Mouse (Mus musculus) intestine, embryonic 14.5 days (tissue): ENCODE results near the gene Mypn. TPM values are rescaled to one million over a fixed set of nuclear protein-coding genes. Genes with fewer than 3 reads are reported as not detected.

Source experiments
- ATAC-seq: fragments of 200-750 bp; cut with Nextera tagmentation; replicated peaks from 2 replicates; pipeline ENCODE4 v1.8.0; 2017; ENCODE audit warnings: low read depth, moderate number of reproducible peaks, moderate TSS enrichment, moderate library complexity; ENCODE audit not compliant: low FRiP score, low TSS enrichment
- DNase-seq: peaks from one replicate; pipeline ENCODE4 v3.0.0-alpha.2; 2018; ENCODE audit warnings: low spot score
- H3K27ac ChIP-seq: fragments of 300-500 bp; sonication (generic); 2 replicates; pipeline ENCODE4 v1.5.1; 2014; ENCODE audit warnings: low read depth, mild to moderate bottlenecking, control low read depth
- H3K27me3 ChIP-seq: fragments of 300-500 bp; sonication (generic); replicated peaks from 2 replicates; pipeline ENCODE4 v1.6.1; 2014; ENCODE audit warnings: low read length, control low read depth; ENCODE audit not compliant: control insufficient read depth, insufficient read depth
- H3K36me3 ChIP-seq: fragments of 300-500 bp; sonication (generic); 2 replicates; pipeline ENCODE4 v1.6.1; 2014; ENCODE audit warnings: low read length, control low read depth; ENCODE audit not compliant: control insufficient read depth, insufficient read depth
- H3K4me1 ChIP-seq: fragments of 300-500 bp; sonication (generic); replicated peaks from 2 replicates; pipeline ENCODE4 v1.6.1; 2014; ENCODE audit warnings: low read length, control low read depth, mixed read lengths; ENCODE audit not compliant: control insufficient read depth, insufficient read depth
- H3K4me2 ChIP-seq: fragments of 300-500 bp; sonication (generic); 2 replicates; pipeline ENCODE4 v1.6.1; 2014; ENCODE audit warnings: low read length
- H3K4me3 ChIP-seq: fragments of 300-500 bp; sonication (generic); 2 replicates; pipeline ENCODE4 v1.5.1; 2014; ENCODE audit warnings: low read depth, low read length, control low read depth, mixed read lengths
- H3K9ac ChIP-seq: fragments of 300-500 bp; sonication (generic); 2 replicates; pipeline ENCODE4 v1.6.1; 2014; ENCODE audit warnings: mild to moderate bottlenecking, low read length
- H3K9me3 ChIP-seq: fragments of 300-500 bp; sonication (generic); 2 replicates; pipeline ENCODE4 v1.6.1; 2016; ENCODE audit warnings: low read length, control low read depth; ENCODE audit not compliant: control insufficient read depth
- WGBS: fragments of 180-500 bp; shearing (Covaris S2); extraction: QIAGEN DNeasy Blood & Tissue Kit; methylation state at CpG from one replicate; pipeline ENCODE4 v1.1.7; 2014; 5-methylcytosine and 5-hydroxymethylcytosine counted together
- polyA plus RNA-seq: library from polyadenylated mRNA; unstranded; fragments of >200 nt; fragmentation: Nextera tagmentation; extraction: Ambion mirVana; gene quantifications from 2 replicates; pipeline ENCODE4 v1.2.1, GENCODE M21; 2014

Gene Mypn
- polyA plus RNA-seq, 1 experiment from 2014 or later: not detected

DNA sequence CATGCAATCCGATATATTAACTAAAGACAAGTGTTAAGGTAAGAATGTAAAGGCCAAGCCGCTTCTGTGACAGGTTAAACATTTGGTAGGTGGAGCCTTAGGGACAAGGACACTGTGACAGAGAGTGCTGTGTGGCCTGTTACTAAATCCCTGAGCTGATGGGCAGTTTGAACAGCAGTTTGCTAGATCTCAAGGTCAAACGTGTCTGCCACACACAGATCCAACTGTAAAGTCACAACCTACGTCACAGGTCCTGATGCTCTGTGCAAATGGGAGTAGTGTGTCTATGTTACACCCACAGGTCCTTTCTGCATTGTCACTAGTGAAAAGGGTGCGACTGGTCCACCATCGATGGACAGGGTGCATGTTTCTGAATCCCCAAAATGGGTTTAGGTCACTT is 71.4 kb downstream of the Mypn start:
- no peak overlapping the region for H3K9ac ChIP-seq
- no peak for DNase-seq
- WGBS: 84% methylated on average over 6 of the region's 6 CpGs
- H3K27ac ChIP-seq: no peak overlapping the region
- no peaks in the 10 kb centered on the region for H3K27me3 ChIP-seq
- no peak for ATAC-seq
- no peak overlapping the region for H3K4me3 ChIP-seq
- no peak overlapping the region for H3K4me2 ChIP-seq
- H3K4me1 ChIP-seq: no peaks in the 10 kb centered on the region
- H3K9me3 ChIP-seq: no peaks in the 10 kb centered on the region
- H3K36me3 ChIP-seq: no peaks in the 10 kb centered on the region

DNA sequence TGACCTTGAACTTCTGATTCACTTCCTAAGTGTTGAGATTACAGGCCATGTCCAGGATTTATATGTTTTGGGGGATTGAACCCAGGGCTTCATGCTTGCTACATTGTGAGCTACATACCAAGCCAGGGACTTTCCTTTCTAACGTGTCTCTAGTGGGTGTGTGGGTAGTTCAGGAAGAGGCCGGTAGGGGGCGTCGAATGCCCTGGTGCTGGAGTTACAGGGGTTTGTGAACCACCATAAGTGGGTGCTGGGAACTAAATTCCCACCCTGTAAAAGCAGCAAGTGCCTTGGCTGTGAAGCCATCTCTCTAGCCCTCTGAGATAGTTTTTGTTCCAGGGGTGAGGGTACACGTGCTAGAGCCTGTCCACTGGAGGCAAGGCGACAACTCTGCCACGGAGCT is 73.3 kb downstream of the Mypn start:
- DNase-seq (no peak), ATAC-seq (no peak)
- no peak overlapping the region for H3K9ac ChIP-seq
- no peak overlapping the region for H3K4me2 ChIP-seq
- no peaks in the 10 kb centered on the region for H3K36me3 ChIP-seq
- no peaks in the 10 kb centered on the region for H3K27me3 ChIP-seq
- H3K27ac ChIP-seq: no peak overlapping the region
- H3K9me3 ChIP-seq: no peaks in the 10 kb centered on the region
- H3K4me3 ChIP-seq: no peak overlapping the region
- WGBS: 75% methylated on average over 7 of the region's 7 CpGs
- no peaks in the 10 kb centered on the region for H3K4me1 ChIP-seq

DNA sequence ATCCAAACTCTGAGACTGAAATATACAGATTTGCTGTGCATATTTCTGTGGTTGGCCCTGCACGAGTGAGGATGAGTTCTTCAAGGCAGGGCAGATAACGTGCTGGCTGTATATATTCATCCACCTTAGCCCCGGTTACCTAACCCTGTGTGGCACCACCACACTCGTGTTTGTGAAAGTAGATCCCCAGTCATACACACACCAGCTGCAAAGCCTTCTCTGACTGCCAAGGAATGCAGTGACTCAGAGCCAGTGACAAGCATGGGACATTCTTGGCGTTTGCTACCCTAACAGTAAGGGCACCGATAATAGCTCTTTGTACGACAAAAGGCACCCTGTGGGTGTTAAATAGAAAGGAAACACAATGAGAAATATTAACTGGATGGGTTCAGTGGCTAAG is 75.5 kb downstream of the Mypn start:
- Histone ChIP-seq H3K27me3 (no peaks in the 10 kb centered on the region), H3K36me3 (no peaks in the 10 kb centered on the region), H3K4me2 (no peak overlapping the region), H3K4me3 (no peak overlapping the region), H3K9ac (no peak overlapping the region), H3K4me1 (no peaks in the 10 kb centered on the region), H3K9me3 (no peaks in the 10 kb centered on the region), H3K27ac (no peak overlapping the region)
- WGBS: 71% methylated on average over 7 of the region's 7 CpGs
- no peak for ATAC-seq
- no peak for DNase-seq

DNA sequence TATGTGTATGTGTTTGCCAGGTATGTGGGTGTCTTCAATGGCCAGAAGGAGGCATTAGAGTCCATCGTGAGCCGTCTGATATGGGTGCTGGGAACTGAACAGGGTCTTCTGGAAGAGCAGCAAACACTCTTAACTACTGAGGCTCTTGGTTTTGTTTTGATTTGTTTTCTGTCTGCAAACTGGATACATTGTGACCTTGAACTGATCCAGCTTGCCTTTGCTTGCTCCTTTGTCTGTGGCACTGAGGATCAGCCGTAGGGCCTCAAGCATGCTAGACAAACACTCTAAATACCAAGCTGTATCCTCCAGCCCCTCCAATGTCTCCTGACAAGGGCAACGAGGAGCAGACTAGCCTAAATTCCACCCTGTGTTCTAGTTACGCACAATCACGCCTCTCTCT is 76.6 kb downstream of the Mypn start:
- Histone ChIP-seq H3K27ac (no peak overlapping the region), H3K4me1 (no peaks in the 10 kb centered on the region), H3K4me3 (no peak overlapping the region), H3K9me3 (no peaks in the 10 kb centered on the region), H3K36me3 (no peaks in the 10 kb centered on the region), H3K4me2 (no peak overlapping the region), H3K9ac (no peak overlapping the region), H3K27me3 (no peaks in the 10 kb centered on the region)
- ATAC-seq (no peak), DNase-seq (no peak)
- WGBS: 81% methylated on average over 6 of the region's 6 CpGs

DNA sequence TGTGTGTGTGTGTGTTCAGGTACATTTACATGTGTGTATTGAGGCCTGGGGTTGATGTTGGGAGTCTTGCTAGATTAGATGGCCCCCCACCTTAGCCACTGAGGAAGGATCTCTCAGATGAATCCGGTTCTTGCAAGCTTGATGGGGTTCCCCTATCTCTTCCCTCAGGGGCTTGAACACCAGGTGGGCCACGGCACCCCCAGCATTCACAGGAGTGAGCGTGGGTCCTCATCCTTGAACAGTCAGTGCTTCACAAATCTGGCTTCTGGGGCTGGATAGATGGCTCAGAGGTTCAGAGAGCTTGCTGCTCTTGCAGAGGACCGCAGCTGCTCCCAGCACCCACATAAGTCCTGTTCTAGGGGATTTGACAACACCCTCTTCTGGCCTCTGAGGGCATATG is 77.6 kb downstream of the Mypn start:
- no peaks in the 10 kb centered on the region for H3K9me3 ChIP-seq
- H3K27ac ChIP-seq: no peak overlapping the region
- no peaks in the 10 kb centered on the region for H3K36me3 ChIP-seq
- H3K27me3 ChIP-seq: no peaks in the 10 kb centered on the region
- no peak overlapping the region for H3K9ac ChIP-seq
- ATAC-seq (no peak), DNase-seq (no peak)
- no peak overlapping the region for H3K4me3 ChIP-seq
- no peak overlapping the region for H3K4me2 ChIP-seq
- WGBS: 76% methylated on average over 4 of the region's 4 CpGs
- H3K4me1 ChIP-seq: no peaks in the 10 kb centered on the region

DNA sequence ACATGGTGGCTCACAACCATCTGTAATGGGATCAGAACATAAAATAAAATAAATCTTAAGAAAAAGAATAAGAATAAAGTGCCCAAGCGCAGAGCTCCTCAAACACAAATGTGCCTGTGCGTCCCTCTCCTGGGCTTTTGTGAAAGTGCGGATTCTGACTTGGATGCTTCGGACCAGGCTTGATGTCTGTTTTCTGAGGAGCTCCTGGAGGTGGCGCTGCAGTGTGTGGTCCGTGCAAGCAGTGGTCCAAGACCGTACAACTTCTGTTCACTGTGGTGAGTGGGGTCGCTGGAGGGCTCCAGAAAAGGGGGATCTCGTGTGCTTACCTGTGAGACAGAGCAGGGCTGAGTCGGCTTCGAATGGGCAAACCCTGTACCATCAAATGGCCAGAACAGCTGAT is 78.4 kb downstream of the Mypn start:
- Histone ChIP-seq H3K9ac (no peak overlapping the region), H3K4me1 (no peaks in the 10 kb centered on the region), H3K27ac (no peak overlapping the region), H3K27me3 (no peaks in the 10 kb centered on the region), H3K36me3 (no peaks in the 10 kb centered on the region), H3K4me2 (no peak overlapping the region), H3K4me3 (no peak overlapping the region), H3K9me3 (no peaks in the 10 kb centered on the region)
- ATAC-seq (no peak), DNase-seq (no peak)
- WGBS: 40% methylated on average over 11 of the region's 11 CpGs

DNA sequence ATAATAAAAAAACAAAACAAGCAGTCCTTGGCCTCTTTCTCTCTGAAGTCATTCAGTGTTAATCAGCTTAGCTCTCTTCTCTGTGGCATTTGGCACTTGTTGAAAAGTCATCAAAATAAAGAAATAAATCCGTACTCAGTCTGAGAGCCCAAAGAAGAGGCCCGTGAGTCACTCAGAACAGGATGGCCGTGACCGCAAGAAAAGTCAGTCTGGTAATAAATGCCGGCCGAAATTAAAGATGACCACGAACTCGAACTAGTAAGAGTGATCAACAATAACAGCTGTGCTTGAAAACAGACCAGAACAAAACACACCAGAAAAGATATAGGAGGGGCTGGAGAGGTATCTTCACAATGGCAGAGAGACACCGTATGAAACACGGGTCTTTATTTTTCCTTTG is 79.7 kb downstream of the Mypn start:
- Histone ChIP-seq H3K4me1 (no peaks in the 10 kb centered on the region), H3K4me3 (no peak overlapping the region), H3K9me3 (no peaks in the 10 kb centered on the region), H3K4me2 (no peak overlapping the region), H3K27ac (no peak overlapping the region), H3K36me3 (no peaks in the 10 kb centered on the region), H3K9ac (no peak overlapping the region), H3K27me3 (no peaks in the 10 kb centered on the region)
- 91% methylated on average over 10 of the region's 10 CpGs for WGBS
- no peak for DNase-seq
- no peak for ATAC-seq

DNA sequence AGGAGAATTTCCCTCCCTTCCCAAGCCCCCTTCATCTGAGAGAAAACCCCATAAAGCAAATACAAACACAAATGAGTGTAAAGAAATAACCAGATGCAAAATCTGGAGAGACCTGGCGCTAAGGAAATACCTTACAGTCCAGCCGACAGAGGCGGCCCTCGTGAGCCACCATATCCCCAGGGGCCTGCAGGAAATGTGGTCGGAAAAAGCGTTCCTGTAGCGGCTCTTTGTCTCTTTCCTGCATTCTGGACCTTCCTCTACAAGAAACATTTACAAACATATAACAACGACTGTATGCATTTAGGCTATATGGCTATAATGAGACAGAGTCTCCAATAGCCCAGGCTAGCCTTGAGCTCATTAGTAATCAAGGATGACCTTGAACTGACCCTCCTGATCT is 80.6 kb downstream of the Mypn start:
- H3K36me3 ChIP-seq: no peaks in the 10 kb centered on the region
- DNase-seq (no peak), ATAC-seq (no peak)
- no peak overlapping the region for H3K27ac ChIP-seq
- H3K4me1 ChIP-seq: no peaks in the 10 kb centered on the region
- WGBS: 88% methylated on average over 8 of the region's 8 CpGs
- no peak overlapping the region for H3K9ac ChIP-seq
- H3K27me3 ChIP-seq: no peaks in the 10 kb centered on the region
- no peak overlapping the region for H3K4me2 ChIP-seq
- no peak overlapping the region for H3K4me3 ChIP-seq
- no peaks in the 10 kb centered on the region for H3K9me3 ChIP-seq

DNA sequence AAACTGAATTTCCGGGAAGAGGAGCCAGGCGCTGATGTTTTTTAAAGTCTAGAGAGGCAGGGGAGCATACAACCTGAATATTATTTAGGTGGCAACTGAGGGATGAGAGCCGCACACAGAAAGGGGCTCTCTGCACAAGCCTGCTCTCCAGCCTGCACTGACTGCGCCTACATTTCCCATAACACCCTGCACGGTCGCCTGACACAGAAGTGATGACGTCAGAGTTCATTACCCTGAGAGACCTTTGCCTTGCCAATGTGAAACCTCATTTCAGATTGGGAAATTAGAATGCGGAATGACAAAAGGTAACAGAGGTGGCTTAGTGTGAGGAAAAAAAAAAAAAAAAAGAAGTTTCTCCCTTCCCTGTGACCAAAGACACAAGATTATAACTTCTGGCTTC is 81.2 kb downstream of the Mypn start:
- ATAC-seq: no peak
- 33% methylated on average over 8 of the region's 8 CpGs for WGBS
- Histone ChIP-seq H3K9me3 (no peaks in the 10 kb centered on the region), H3K36me3 (no peaks in the 10 kb centered on the region), H3K4me1 (no peaks in the 10 kb centered on the region), H3K4me2 (no peak overlapping the region), H3K4me3 (no peak overlapping the region), H3K27ac (no peak overlapping the region), H3K9ac (no peak overlapping the region), H3K27me3 (no peaks in the 10 kb centered on the region)
- DNase-seq: no peak
